Mouse (Mus musculus) right cerebral cortex, postnatal 10 days (tissue): ENCODE data around the gene Fnbp1.

Source experiments
- DNase-seq, 2 experiments: peaks; one replicate each; pipeline ENCODE4 v3.0.0; 2021; ENCODE audit warnings: low spot score in 2 of 2

Fnbp1 gene

GRCm38 (mm10) chr2:31150762-31151161 is 9.0 kb upstream of the Fnbp1 start:
- no peak for DNase-seq

- DNase-seq = no peak
Measured at GRCm38 (mm10) chr2:31147054-31147453, 5.2 kb upstream of the Fnbp1 start.

- DNase-seq = no peak
Measured at GRCm38 (mm10) chr2:31144901-31145300, 3.1 kb upstream of the Fnbp1 start.

GRCm38 (mm10) chr2:31143768-31144695 is 2.2 kb upstream of the Fnbp1 start:
- no peak for DNase-seq

GRCm38 (mm10) chr2:31143326-31143725 is 1.5 kb upstream of the Fnbp1 start:
- DNase-seq = no peak

GRCm38 (mm10) chr2:31142505-31142904 is 697 bp upstream of the Fnbp1 start:
- DNase-seq = no peak

- DNase-seq = peak; percentile 53 to 56
Measured at GRCm38 (mm10) chr2:31141074-31141866, 538 bp downstream of the Fnbp1 start.

- DNase-seq = no peak
Measured at GRCm38 (mm10) chr2:31140772-31141073, 1.1 kb downstream of the Fnbp1 start.

- no peak for DNase-seq
Measured at GRCm38 (mm10) chr2:31139991-31140771, 1.6 kb downstream of the Fnbp1 start.

GRCm38 (mm10) chr2:31139174-31139632 is 2.6 kb downstream of the Fnbp1 start:
- DNase-seq = no peak

GRCm38 (mm10) chr2:31137018-31137590 is 4.7 kb downstream of the Fnbp1 start:
- no peak for DNase-seq

GRCm38 (mm10) chr2:31136338-31136737 is 5.5 kb downstream of the Fnbp1 start:
- no peak for DNase-seq

- no peak for DNase-seq
Measured at GRCm38 (mm10) chr2:31135512-31135931, 6.3 kb downstream of the Fnbp1 start.

GRCm38 (mm10) chr2:31133981-31134380 is 7.8 kb downstream of the Fnbp1 start:
- no peak for DNase-seq

- DNase-seq = no peak
Measured at GRCm38 (mm10) chr2:31132682-31133081, 9.1 kb downstream of the Fnbp1 start.

- no peak for DNase-seq
Measured at GRCm38 (mm10) chr2:31130815-31131299, 11.0 kb downstream of the Fnbp1 start.

GRCm38 (mm10) chr2:31129742-31130518 is 11.9 kb downstream of the Fnbp1 start:
- DNase-seq = no peak

- no peak for DNase-seq
Measured at GRCm38 (mm10) chr2:31127899-31128298, 13.9 kb downstream of the Fnbp1 start.

GRCm38 (mm10) chr2:31127219-31127618 is 14.6 kb downstream of the Fnbp1 start:
- no peak for DNase-seq

- no peak for DNase-seq
Measured at GRCm38 (mm10) chr2:31126048-31126447, 15.8 kb downstream of the Fnbp1 start.

GRCm38 (mm10) chr2:31125156-31125555 is 16.7 kb downstream of the Fnbp1 start:
- DNase-seq = no peak
